Mouse (Mus musculus) cortical plate, adult 2 months (tissue): Measurements from ENCODE around the gene Wdr4.

Experiments used
- CTCF ChIP-seq: fragments of 200-500 bp; IDR thresholded peaks from 2 replicates; pipeline ENCODE4 v1.5.1; 2011; ENCODE audit warnings: mild to moderate bottlenecking, control low read depth, low read length; ENCODE audit not compliant: insufficient read depth; ENCODE audit errors: extremely low read depth
- POLR2A ChIP-seq: fragments of 200-500 bp; IDR thresholded peaks from 2 replicates; pipeline ENCODE4 v1.6.1; 2011; ENCODE audit warnings: mild to moderate bottlenecking, low read length, control low read depth; ENCODE audit not compliant: insufficient read depth; ENCODE audit errors: extremely low read depth

DNA sequence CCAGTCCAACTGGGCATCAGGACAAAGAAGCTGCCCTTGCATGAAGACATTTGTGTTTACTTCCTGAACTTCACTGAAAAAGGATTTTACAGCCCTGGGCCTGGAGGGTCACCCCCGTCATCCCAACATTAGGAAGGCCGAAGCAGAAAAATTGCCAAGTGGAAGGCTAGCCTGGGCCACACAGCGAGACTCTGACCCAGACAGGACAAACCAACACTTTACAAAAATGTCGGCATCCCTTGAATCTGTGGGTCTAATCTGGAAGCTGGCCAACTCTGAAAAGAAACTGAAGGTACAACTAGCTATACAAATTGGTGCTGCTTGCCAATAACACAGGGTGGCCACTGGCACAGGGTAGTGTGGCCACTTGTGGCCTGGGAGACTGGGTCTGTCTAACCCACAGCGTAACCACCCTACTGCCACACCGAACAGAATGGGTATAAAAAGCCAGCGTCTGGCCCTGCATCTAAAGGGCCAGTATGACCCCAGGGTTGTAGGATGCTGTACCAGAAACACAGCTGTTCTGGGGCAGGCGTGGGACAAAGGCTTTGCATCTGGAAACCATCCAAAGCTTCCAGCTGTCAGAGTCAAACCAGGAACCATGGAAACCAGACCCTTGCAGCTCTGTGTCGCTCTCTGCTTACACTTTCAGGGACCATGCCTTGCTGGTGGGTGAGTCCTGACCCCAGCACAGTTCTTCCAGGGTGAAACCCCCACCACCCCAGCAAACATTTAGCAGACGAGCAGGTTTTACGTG, 37.5 kb upstream of the Wdr4 start:
- TF ChIP-seq CTCF (no peak), POLR2A (no peak)
